Mouse (Mus musculus): ENCODE data around the gene Herc6.

Gene Herc6

GRCm38 (mm10) chr6:57582356-57582755, 1.6 kb downstream of the Herc6 start:
- no peak for DNase-seq

GRCm38 (mm10) chr6:57605546-57606307, 24.9 kb downstream of the Herc6 start:
- DNase-seq, result no peak

DNA sequence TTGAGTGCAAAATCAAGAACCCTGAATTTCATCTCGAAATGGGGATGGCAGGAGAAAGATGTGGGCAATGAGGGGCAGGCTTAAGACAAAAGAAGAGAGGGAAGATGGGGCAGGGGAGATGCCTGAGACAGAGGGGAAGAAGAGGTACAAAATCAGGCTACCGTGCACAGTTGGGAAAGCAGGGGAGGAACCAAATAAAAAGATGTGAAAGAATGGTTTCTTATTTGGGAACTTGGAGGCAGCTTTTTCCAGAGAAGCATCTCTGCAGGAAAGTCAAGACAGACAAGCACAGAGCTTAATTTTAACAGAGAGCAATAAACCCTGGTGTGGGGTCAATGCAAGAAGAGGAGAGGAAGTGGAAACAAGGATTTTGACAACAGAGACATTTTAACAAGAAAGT, 27.2 kb downstream of the Herc6 start:
- DNase-seq, result no peak

- peak; percentile 11 for DNase-seq
Observed at GRCm38 (mm10) chr6:57609631-57610030, 28.8 kb downstream of the Herc6 start.

GRCm38 (mm10) chr6:57615788-57616187, 35.0 kb downstream of the Herc6 start:
- DNase-seq, result no peak

GRCm38 (mm10) chr6:57639531-57639930, 58.7 kb downstream of the Herc6 start:
- no peak for DNase-seq

DNA sequence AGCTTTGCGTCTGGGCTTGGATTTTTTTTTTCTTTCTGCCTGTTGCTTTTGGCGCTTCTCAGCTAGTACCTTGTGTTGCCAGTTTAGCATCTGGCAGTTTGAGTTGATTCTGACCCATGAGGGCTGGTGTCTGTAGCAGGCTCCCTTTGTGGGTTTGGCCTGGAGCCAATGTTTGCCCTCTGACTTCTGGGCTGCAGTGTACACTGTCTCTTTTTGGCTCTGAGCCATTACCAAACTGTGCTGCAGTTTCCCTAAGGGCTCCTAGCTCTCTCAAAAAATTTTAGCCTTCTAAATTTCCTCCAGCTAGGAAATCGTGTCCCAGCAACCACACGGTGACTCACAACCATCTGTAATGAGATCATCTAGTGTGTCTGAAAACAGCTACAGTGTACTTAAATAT, 61.0 kb downstream of the Herc6 start:
- DNase-seq, result peak; percentile 28

DNA sequence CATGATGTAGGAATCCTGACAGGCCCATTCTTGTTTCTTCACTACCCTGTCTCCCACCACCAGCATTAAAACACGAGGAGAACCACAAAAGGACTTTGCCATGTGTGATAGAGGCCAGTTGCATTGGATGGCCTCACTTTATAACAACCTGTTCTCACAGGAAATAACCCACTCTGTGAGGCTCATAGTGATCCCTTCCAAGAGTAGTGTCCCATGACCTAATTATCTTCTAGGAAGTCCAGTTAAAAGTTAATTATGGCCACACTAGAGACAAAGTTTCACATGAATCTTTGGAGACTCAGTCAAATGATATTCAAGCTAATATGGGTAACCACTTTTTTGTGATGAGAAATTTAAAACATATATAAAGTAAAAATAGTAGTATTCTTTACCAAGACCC, 66.5 kb downstream of the Herc6 start:
- no peak for DNase-seq

DNA sequence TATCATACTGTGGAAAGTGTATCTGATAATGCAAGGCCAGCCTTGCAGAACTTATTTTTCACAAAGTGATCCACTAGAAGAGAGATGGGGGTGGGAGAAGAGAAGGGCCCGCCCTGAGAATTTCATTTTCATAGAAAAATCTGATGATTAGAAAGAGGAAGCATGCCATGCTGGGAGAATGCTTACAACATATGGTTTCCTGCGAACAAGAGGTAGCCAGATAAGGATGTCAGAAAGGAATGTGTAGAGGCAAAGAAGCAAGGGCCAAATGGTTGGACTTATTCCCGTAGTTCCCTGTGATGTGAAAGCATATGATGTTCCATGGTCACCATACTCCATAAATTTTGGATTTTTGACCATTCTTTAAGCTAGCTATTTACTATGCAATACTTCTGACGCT, 80.5 kb downstream of the Herc6 start:
- DNase-seq, result no peak

- DNase-seq, result no peak
Observed at GRCm38 (mm10) chr6:57684156-57684555, 103.4 kb downstream of the Herc6 start.

GRCm38 (mm10) chr6:57691467-57692261, 110.9 kb downstream of the Herc6 start, which contains the start of gene Pyurf:
Gene Pyurf (minus strand): TSS chr6:57692078.
- peak; percentile 91 for DNase-seq

DNA sequence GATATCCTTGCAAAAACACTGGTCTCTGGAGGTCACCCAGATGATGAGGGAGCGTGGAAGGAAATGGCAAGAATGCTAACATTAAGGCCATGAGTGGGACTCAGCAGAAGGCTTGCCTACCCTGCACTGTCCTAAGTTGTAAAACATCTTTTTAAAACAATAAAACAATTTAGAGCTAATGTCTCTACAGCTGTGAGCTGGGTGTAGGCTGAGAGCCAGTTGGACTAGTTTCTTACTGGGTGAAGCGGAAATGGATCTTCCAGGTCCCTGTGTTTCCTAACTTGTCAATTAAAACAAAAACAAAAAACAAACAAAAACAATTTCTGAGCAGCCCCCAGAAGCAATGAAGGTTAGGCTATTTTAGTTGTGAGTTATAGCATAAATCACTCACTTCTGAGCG, 112.3 kb downstream of the Herc6 start:
- DNase-seq, result no peak

DNA sequence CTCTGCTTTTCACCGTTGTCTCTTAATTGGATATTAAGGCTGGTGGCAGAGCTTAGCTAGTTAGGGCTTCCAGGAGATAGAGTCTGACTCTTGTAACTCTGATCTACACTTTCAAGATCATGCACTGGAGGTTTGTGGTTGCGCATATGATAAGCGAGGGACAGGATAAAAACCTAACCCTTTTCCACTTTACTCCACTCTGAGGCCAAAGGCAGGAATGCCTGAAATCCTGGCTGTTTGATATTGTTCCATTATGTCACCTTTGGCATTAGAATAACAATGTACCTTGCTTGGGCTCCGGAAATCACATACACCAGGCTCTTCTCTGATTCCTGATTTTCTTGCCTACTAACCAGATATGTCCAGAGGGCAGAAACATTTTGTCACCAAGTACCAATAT, 120.9 kb downstream of the Herc6 start:
- no peak for DNase-seq

DNA sequence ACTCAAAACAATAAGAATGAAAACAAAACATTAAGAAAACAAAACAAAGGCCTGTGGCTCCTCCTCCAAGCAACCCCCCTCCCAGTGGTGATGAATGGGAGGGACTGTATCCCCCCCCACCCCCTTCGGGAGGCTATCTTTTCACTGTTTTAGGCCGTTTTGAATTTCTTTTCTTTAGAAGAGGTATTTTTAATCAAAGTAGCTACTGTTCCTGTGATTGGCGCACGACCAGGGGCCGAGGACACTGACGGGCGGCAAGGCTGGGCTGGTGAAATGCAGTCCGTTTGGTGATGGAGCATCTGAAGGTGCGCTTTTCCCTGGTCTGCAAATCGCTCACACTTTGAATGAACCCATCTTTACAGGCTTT, 121.6 kb downstream of the Herc6 start, which contains the start of gene Lancl2:
TSS of gene Lancl2 (plus strand) at position 165 of the 367 bp plus-strand sequence.
- no peak for DNase-seq

DNA sequence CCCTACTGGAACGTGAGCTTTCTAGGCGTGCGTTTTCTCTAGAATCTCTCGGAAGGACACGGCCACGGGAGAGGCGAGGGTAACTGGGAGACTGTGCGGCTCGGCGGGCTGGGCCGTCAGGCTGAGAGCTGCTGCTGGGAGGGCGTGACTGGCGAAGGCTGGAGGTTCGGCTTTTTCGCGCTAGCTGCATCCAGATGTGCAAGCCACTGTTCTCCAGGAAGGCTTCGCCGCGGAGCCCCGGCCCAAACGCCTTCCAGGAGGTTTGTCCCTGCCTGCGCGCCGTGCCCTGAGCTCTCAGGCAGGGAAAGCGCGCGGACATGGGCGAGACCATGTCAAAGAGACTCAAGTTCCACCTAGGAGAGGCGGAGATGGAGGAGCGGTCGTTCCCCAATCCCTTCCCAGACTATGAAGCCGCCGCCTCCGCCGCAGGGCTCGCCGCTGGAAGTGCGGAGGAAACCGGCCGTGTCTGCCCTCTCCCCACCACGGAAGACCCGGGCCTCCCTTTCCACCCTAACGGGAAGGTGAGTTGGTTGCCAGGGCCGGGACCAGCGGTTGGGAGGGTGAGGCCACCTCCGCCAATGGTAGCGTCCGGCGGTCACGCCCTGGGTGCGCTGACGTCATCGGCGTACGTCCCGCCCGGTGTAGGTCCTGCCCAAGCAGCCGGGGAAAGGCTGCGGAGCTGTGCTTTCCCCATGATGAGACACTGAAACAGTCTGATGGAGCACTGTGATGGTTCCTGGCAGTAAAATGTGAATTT, 122.1 kb downstream of the Herc6 start:
- DNase-seq, result peak; percentile 98

GRCm38 (mm10) chr6:57703703-57704102, 122.9 kb downstream of the Herc6 start:
- no peak for DNase-seq

- no peak for DNase-seq
Observed at GRCm38 (mm10) chr6:57706721-57707120, 125.9 kb downstream of the Herc6 start.

- no peak for DNase-seq
Observed at GRCm38 (mm10) chr6:57711726-57712125, 130.9 kb downstream of the Herc6 start.

All from kidney, adult 18-20 months (tissue).